Mouse (Mus musculus): ENCODE measurements at regions not wholly inside any gene's neighbourhood (a gene's known extent, or its start where the extent isn't known, plus 50 kb on each side); places are given as distances from the start of the nearest gene placed in this dataset.

GRCm38 (mm10) chr16:53867342-53867741 is 1413.5 kb upstream of the Alcam start:
- H3K27me3 ChIP-seq (replicated peaks), result no peaks in the 10 kb centered on the region
- no peaks in the 10 kb centered on the region for H3K36me3 ChIP-seq (replicated peaks in 1 of 2; ENCODE audit: control insufficient read depth in 1 of 2, insufficient read depth in 1 of 2, low read length in 1 of 2)
- H3K4me1 ChIP-seq (ENCODE audit: control insufficient read depth in 1 of 2, insufficient read depth in 2 of 2), result no peaks in the 10 kb centered on the region
- no peak overlapping the region for H3K4me3 ChIP-seq (replicated peaks in 1 of 3; ENCODE audit: low read depth in 2 of 3, low read length in 2 of 3, poor library complexity in 1 of 3)
- H3K27ac ChIP-seq (ENCODE audit: insufficient read depth, low read depth), result no peak overlapping the region
- in situ Hi-C loops (cut with MboI; ENCODE audit: low pct_ligation_motif_present, low pct_unique_long_range_greater_than_20kb, low sequenced_read_pairs), result no loop called here
- dilution Hi-C loops (cut with MboI; ENCODE audit: extremely low pct_ligation_motif_present, extremely low pct_unique_long_range_greater_than_20kb, low sequenced_read_pairs), result no loop called here
- no peaks in the 10 kb centered on the region for H3K79me2 ChIP-seq (replicated peaks; ENCODE audit: control insufficient read depth, extremely low read depth, insufficient read depth, poor library complexity, severe bottlenecking)
- H3K9me3 ChIP-seq (replicated peaks; ENCODE audit: low read length), result peaks cover 34% of the 10 kb centered on the region
- no peak overlapping the region for H3K9ac ChIP-seq (ENCODE audit: insufficient read depth, low read depth)
- no peak for TF ChIP-seq JUND (conservative IDR thresholded peaks at IDR 0.05; ENCODE audit: low read depth, low read length)
- TF ChIP-seq TCF12 (IDR thresholded peaks at IDR 0.05; ENCODE audit: low read depth, low read length), result no peak
- TF ChIP-seq MAX (IDR thresholded peaks at IDR 0.05; ENCODE audit: low read length), result no peak
- TF ChIP-seq ZKSCAN1 (IDR thresholded peaks at IDR 0.05; ENCODE audit: borderline replicate concordance, low read depth, low read length), result no peak
- TF ChIP-seq ZNF384 (IDR thresholded peaks at IDR 0.05; ENCODE audit: low read depth, low read length), result no peak
- TF ChIP-seq ZMIZ1 (IDR thresholded peaks at IDR 0.05; ENCODE audit: low read depth, low read length), result no peak
- no peak for TF ChIP-seq MAFK (IDR thresholded peaks at IDR 0.05; ENCODE audit: insufficient replicate concordance, low read length)
- no peak for TF ChIP-seq CHD1 (IDR thresholded peaks at IDR 0.05; ENCODE audit: low read depth, low read length)
- TF ChIP-seq MEF2A (IDR thresholded peaks at IDR 0.05; ENCODE audit: borderline replicate concordance, low read depth, low read length), result no peak
- TF ChIP-seq EP300 (IDR thresholded peaks at IDR 0.05; ENCODE audit: low read length), result no peak
- TF ChIP-seq RCOR1 (conservative IDR thresholded peaks at IDR 0.05; ENCODE audit: low read depth, low read length), result no peak
- no peak for TF ChIP-seq KAT2A (IDR thresholded peaks at IDR 0.05; ENCODE audit: insufficient replicate concordance, low read length)
- TF ChIP-seq ZC3H11A (IDR thresholded peaks at IDR 0.05; ENCODE audit: low read depth, low read length), result no peak
- TF ChIP-seq CTCF (conservative IDR thresholded peaks at IDR 0.05 in 1 of 2, IDR thresholded peaks at IDR 0.05 in 1 of 2; ENCODE audit: low read depth in 2 of 2, low read length in 2 of 2), result no peak
- TF ChIP-seq GABPA (IDR thresholded peaks at IDR 0.05; ENCODE audit: insufficient replicate concordance, low read depth, low read length), result no peak
- no peak for TF ChIP-seq CHD2 (IDR thresholded peaks at IDR 0.05; ENCODE audit: low read length)
- TF ChIP-seq PAX5 (IDR thresholded peaks at IDR 0.05; ENCODE audit: low read length), result no peak
- TF ChIP-seq ETS1 (conservative IDR thresholded peaks at IDR 0.05; ENCODE audit: low read depth, low read length), result no peak
- TF ChIP-seq SIN3A (IDR thresholded peaks at IDR 0.05; ENCODE audit: low read length), result no peak
- no peak for TF ChIP-seq NRF1 (IDR thresholded peaks at IDR 0.05; ENCODE audit: low read depth, low read length)
- no peak overlapping the region for H3K4me2 ChIP-seq (ENCODE audit: insufficient read depth, low read depth, poor library complexity, severe bottlenecking)
- DNase-seq (ENCODE audit: extremely low read depth), result no peak

DNA sequence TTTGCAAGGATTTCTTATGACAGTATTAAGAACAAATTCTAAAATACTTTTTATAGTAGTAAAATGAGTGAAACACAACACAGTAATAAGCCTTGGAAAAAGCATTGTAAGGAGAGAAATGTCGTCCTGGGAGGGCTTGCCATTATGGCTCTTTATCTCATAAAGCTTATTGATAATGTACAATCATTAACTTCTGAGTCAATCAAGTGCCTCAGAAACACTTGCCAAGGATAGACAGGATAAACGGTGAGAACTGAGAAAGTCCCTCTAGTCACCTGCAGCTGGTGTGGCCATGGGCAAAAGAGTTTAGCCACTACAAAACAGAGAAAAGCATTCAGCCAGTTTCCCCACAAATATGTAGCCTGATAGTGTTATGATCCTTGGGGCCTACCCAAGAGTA is 1386.8 kb upstream of the Alcam start:
- H3K4me3 ChIP-seq (replicated peaks in 1 of 3; ENCODE audit: low read depth in 2 of 3, low read length in 2 of 3, poor library complexity in 1 of 3), result no peak overlapping the region
- TF ChIP-seq CHD1 (IDR thresholded peaks at IDR 0.05; ENCODE audit: low read depth, low read length) (no peak), ETS1 (conservative IDR thresholded peaks at IDR 0.05; ENCODE audit: low read depth, low read length) (no peak), MXI1 (IDR thresholded peaks at IDR 0.05; ENCODE audit: low read depth, low read length) (no peak), RCOR1 (conservative IDR thresholded peaks at IDR 0.05; ENCODE audit: low read depth, low read length) (no peak), MAZ (IDR thresholded peaks at IDR 0.05; ENCODE audit: low read depth, low read length) (no peak), ZC3H11A (IDR thresholded peaks at IDR 0.05; ENCODE audit: low read depth, low read length) (no peak), CHD2 (IDR thresholded peaks at IDR 0.05; ENCODE audit: low read length) (no peak), ZNF384 (IDR thresholded peaks at IDR 0.05; ENCODE audit: low read depth, low read length) (no peak), POLR2AphosphoS2 (IDR thresholded peaks at IDR 0.05; ENCODE audit: low read depth, low read length) (no peak), RAD21 (IDR thresholded peaks at IDR 0.05; ENCODE audit: low read depth, low read length) (no peak), ZKSCAN1 (IDR thresholded peaks at IDR 0.05; ENCODE audit: borderline replicate concordance, low read depth, low read length) (no peak), USF2 (conservative IDR thresholded peaks at IDR 0.05; ENCODE audit: low read depth, low read length) (no peak), SMC3 (IDR thresholded peaks at IDR 0.05; ENCODE audit: low read depth, low read length) (no peak), MAX (IDR thresholded peaks at IDR 0.05; ENCODE audit: low read length) (no peak), TCF12 (IDR thresholded peaks at IDR 0.05; ENCODE audit: low read depth, low read length) (no peak), GABPA (IDR thresholded peaks at IDR 0.05; ENCODE audit: insufficient replicate concordance, low read depth, low read length) (no peak), PAX5 (IDR thresholded peaks at IDR 0.05; ENCODE audit: low read length) (no peak)
- H3K36me3 ChIP-seq (replicated peaks in 1 of 2; ENCODE audit: control insufficient read depth in 1 of 2, insufficient read depth in 1 of 2, low read length in 1 of 2), result no peaks in the 10 kb centered on the region
- H3K27ac ChIP-seq (ENCODE audit: insufficient read depth, low read depth), result no peak overlapping the region
- H3K4me1 ChIP-seq (ENCODE audit: control insufficient read depth in 1 of 2, insufficient read depth in 2 of 2), result no peaks in the 10 kb centered on the region
- peaks cover 36% of the 10 kb centered on the region for H3K9me3 ChIP-seq (replicated peaks; ENCODE audit: low read length)
- H3K79me2 ChIP-seq (replicated peaks; ENCODE audit: control insufficient read depth, extremely low read depth, insufficient read depth, poor library complexity, severe bottlenecking), result no peaks in the 10 kb centered on the region
- in situ Hi-C loops (cut with MboI; ENCODE audit: low pct_ligation_motif_present, low pct_unique_long_range_greater_than_20kb, low sequenced_read_pairs) (no loop called here), dilution Hi-C loops (cut with MboI; ENCODE audit: extremely low pct_ligation_motif_present, extremely low pct_unique_long_range_greater_than_20kb, low sequenced_read_pairs) (no loop called here)
- H3K9ac ChIP-seq (ENCODE audit: insufficient read depth, low read depth), result no peak overlapping the region
- no peak overlapping the region for H3K4me2 ChIP-seq (ENCODE audit: insufficient read depth, low read depth, poor library complexity, severe bottlenecking)
- no peaks in the 10 kb centered on the region for H3K27me3 ChIP-seq (replicated peaks)
- no peak for DNase-seq (ENCODE audit: extremely low read depth)
